Mouse (Mus musculus) heart, adult 18-20 months (tissue): Measurements from ENCODE around the gene Ercc4. TPM values are rescaled to one million over a fixed set of nuclear protein-coding genes. Genes with fewer than 3 reads are reported as not detected.
A peak's percentile ranks its signal among the peaks of the same experiment; 100 is the strongest.

Experiments used
- DNase-seq, 2 experiments: peaks; one replicate each; pipeline ENCODE4 v3.0.0; 2021 to 2022; ENCODE audit warnings: mixed read lengths in 1 of 2
- total RNA-seq, 2 experiments: library from RNA; stranded (reverse); gene quantifications; 2 replicates each; pipeline ENCODE4 v1.2.3; 2021

Gene Ercc4
- total RNA-seq, 2 experiments from 2014 or later, result 7.0 to 8.2 TPM

GRCm38 (mm10) chr16:13147810-13148555 lies 38.5 kb downstream of the Ercc4 start:
- DNase-seq, result no peak

- DNase-seq, result no peak
Measured at GRCm38 (mm10) chr16:13149950-13150349, 40.5 kb downstream of the Ercc4 start.

GRCm38 (mm10) chr16:13150790-13151189 lies 41.3 kb downstream of the Ercc4 start:
- DNase-seq, result no peak

GRCm38 (mm10) chr16:13152475-13152874 lies 43.0 kb downstream of the Ercc4 start:
- DNase-seq, result no peak

- DNase-seq, result no peak
Measured at GRCm38 (mm10) chr16:13153215-13153614, 43.7 kb downstream of the Ercc4 start.

- DNase-seq, result no peak
Measured at GRCm38 (mm10) chr16:13154352-13154751, 44.9 kb downstream of the Ercc4 start.

- DNase-seq, result peak; percentile 33 to 36
Measured at GRCm38 (mm10) chr16:13157314-13157713, 47.8 kb downstream of the Ercc4 start.

- no peak for DNase-seq
Measured at GRCm38 (mm10) chr16:13158153-13158670, 48.7 kb downstream of the Ercc4 start.

GRCm38 (mm10) chr16:13158906-13159889 lies 49.7 kb downstream of the Ercc4 start:
- DNase-seq, result peak; percentile 72 to 77

- DNase-seq, result peak; percentile 92 to 98
Measured at GRCm38 (mm10) chr16:13159927-13160644, 50.6 kb downstream of the Ercc4 start.

- no peak for DNase-seq
Measured at GRCm38 (mm10) chr16:13161516-13161915, 52.0 kb downstream of the Ercc4 start.

GRCm38 (mm10) chr16:13167731-13168130 lies 58.2 kb downstream of the Ercc4 start:
- no peak for DNase-seq

- no peak for DNase-seq
Measured at GRCm38 (mm10) chr16:13173055-13173742, 63.7 kb downstream of the Ercc4 start.

- no peak for DNase-seq
Measured at GRCm38 (mm10) chr16:13182526-13182925, 73.0 kb downstream of the Ercc4 start.

- no peak for DNase-seq
Measured at GRCm38 (mm10) chr16:13183182-13183742, 73.8 kb downstream of the Ercc4 start.

GRCm38 (mm10) chr16:13184381-13184780 lies 74.9 kb downstream of the Ercc4 start:
- no peak for DNase-seq

GRCm38 (mm10) chr16:13189430-13190107 lies 80.1 kb downstream of the Ercc4 start:
- peak; percentile 87 to 88 for DNase-seq

GRCm38 (mm10) chr16:13190471-13190870 lies 81.0 kb downstream of the Ercc4 start:
- no peak for DNase-seq

- no peak for DNase-seq
Measured at GRCm38 (mm10) chr16:13191166-13191565, 81.7 kb downstream of the Ercc4 start.

GRCm38 (mm10) chr16:13193663-13194071 lies 84.2 kb downstream of the Ercc4 start:
- peak; percentile 65 to 80 for DNase-seq
